Mouse (Mus musculus): ENCODE measurements around the gene Arid4a.

DNA sequence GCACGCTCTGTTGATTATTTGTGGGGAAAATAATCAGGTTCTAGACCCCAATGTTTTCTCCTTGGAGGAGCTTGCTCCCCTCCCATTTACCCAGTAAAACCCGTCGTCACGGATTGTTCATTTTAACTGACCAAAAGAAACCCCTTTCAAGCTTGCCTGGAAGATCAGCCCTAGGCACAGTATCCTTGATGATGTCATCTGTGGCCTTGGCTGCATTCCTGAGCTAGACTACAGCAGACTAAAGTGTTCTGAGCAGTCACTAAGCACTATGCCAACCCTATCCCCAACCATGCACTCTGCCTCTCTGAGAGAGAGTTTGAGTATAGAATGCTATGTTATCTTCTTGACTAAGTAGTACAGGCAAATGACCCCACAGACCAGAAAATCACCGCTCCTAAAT lies 100.6 kb downstream of the Arid4a start:
- TF ChIP-seq POLR2A (IDR thresholded peaks at IDR 0.05; ENCODE audit: low read depth, low read length): no peak
- no peak for TF ChIP-seq CTCF (IDR thresholded peaks at IDR 0.05; ENCODE audit: borderline replicate concordance, insufficient read depth, low read length)

Data from embryonic fibroblast, embryonic 13.5 days (primary cell).